Mouse (Mus musculus) small intestine, adult 2 months (tissue): Measurements from ENCODE around the gene Pank4.

Experiments
- CTCF ChIP-seq: fragments of 200-500 bp; IDR thresholded peaks from 2 replicates; pipeline ENCODE4 v1.5.1; 2012; ENCODE audit warnings: low read depth, mild to moderate bottlenecking, control low read depth, inconsistent platforms, low read length, moderate library complexity, mixed read lengths; ENCODE audit not compliant: insufficient replicate concordance, insufficient read length; ENCODE audit errors: extremely low read depth
- POLR2A ChIP-seq: fragments of 200-500 bp; IDR thresholded peaks from 2 replicates; pipeline ENCODE4 v1.6.1; 2012; ENCODE audit warnings: low read depth, mild to moderate bottlenecking, control low read depth, inconsistent platforms, low read length, moderate library complexity

GRCm38 (mm10) chr4:154935788-154936187 is 28.1 kb upstream of the Pank4 start:
- TF ChIP-seq CTCF = no peak
- TF ChIP-seq POLR2A = no peak
